Mouse (Mus musculus) heart, postnatal 0 days (tissue): ENCODE results near the gene Cox6a1. TPM values are rescaled to one million over a fixed set of nuclear protein-coding genes. Genes with fewer than 3 reads are reported as not detected.

Source experiments
- ATAC-seq: fragments of 200-750 bp; cut with Nextera tagmentation; 2 replicates; pipeline ENCODE4 v1.8.0; 2017; ENCODE audit warnings: low read depth, moderate number of reproducible peaks, moderate library complexity; ENCODE audit not compliant: insufficient read depth
- DNase-seq: peaks from one replicate; pipeline ENCODE4 v3.0.0-alpha.2; 2016; ENCODE audit warnings: low spot score
- H3K27ac ChIP-seq: fragments of 300-500 bp; sonication (generic); 2 replicates; pipeline ENCODE4 v1.5.1; 2014; ENCODE audit warnings: low read depth, mild to moderate bottlenecking
- H3K27me3 ChIP-seq: fragments of 300-500 bp; sonication (generic); 2 replicates; pipeline ENCODE4 v1.6.1; 2014; ENCODE audit warnings: low read length, mixed read lengths; ENCODE audit not compliant: control insufficient read depth, insufficient read depth
- H3K36me3 ChIP-seq: fragments of 300-500 bp; sonication (generic); replicated peaks from 2 replicates; pipeline ENCODE4 v1.6.1; 2014; ENCODE audit warnings: low read length, mixed read lengths; ENCODE audit not compliant: control insufficient read depth, insufficient read depth
- H3K4me1 ChIP-seq: fragments of 300-500 bp; sonication (generic); 2 replicates; pipeline ENCODE4 v1.6.1; 2014; ENCODE audit warnings: antibody characterized with exemption; ENCODE audit not compliant: control insufficient read depth, insufficient read depth
- H3K4me2 ChIP-seq: fragments of 300-500 bp; sonication (generic); 2 replicates; pipeline ENCODE4 v1.6.1; 2014; ENCODE audit warnings: low read depth, mild to moderate bottlenecking, low read length, moderate library complexity
- H3K4me3 ChIP-seq: fragments of 300-500 bp; sonication (generic); 2 replicates; pipeline ENCODE4 v1.5.1; 2014; ENCODE audit warnings: low read depth, low read length
- H3K9ac ChIP-seq: fragments of 300-500 bp; sonication (generic); replicated peaks from 2 replicates; pipeline ENCODE4 v1.6.1; 2014; ENCODE audit warnings: low read depth, low read length, mixed read lengths
- H3K9me3 ChIP-seq: fragments of 300-500 bp; sonication (generic); replicated peaks from 2 replicates; pipeline ENCODE4 v1.6.1; 2016; ENCODE audit warnings: low read length; ENCODE audit not compliant: control insufficient read depth
- CTCF ChIP-seq: IDR thresholded peaks from 2 replicates; pipeline ENCODE4 v1.5.1; 2016; ENCODE audit warnings: antibody characterized with exemption, control low read depth, low read depth
- EP300 ChIP-seq: IDR thresholded peaks from 2 replicates; pipeline ENCODE4 v1.6.1; 2016; ENCODE audit warnings: antibody characterized with exemption, low read depth
- whole genome bisulfite sequencing: fragments of 180-500 bp; shearing (Covaris S2); extraction: QIAGEN DNeasy Blood & Tissue Kit; methylation state at CpG from one replicate; pipeline ENCODE4 v1.1.7; 2014; 5-methylcytosine and 5-hydroxymethylcytosine counted together
- polyA plus RNA-seq: library from polyadenylated mRNA; unstranded; fragments of >200 nt; fragmentation: Nextera tagmentation; extraction: Ambion mirVana; gene quantifications from 2 replicates; pipeline ENCODE4 v1.2.1, GENCODE M21; 2015
- total RNA-seq: library from RNA; depleted of rRNA; stranded (reverse); fragments of >200 nt; gene quantifications from 2 replicates; pipeline ENCODE4 v1.2.3, GENCODE M21; 2014; ENCODE audit warnings: low replicate concordance

Gene Cox6a1
- total and polyA plus RNA-seq, 2 experiments from 2014 or later, result 1,690 to 2,126 TPM

DNA sequence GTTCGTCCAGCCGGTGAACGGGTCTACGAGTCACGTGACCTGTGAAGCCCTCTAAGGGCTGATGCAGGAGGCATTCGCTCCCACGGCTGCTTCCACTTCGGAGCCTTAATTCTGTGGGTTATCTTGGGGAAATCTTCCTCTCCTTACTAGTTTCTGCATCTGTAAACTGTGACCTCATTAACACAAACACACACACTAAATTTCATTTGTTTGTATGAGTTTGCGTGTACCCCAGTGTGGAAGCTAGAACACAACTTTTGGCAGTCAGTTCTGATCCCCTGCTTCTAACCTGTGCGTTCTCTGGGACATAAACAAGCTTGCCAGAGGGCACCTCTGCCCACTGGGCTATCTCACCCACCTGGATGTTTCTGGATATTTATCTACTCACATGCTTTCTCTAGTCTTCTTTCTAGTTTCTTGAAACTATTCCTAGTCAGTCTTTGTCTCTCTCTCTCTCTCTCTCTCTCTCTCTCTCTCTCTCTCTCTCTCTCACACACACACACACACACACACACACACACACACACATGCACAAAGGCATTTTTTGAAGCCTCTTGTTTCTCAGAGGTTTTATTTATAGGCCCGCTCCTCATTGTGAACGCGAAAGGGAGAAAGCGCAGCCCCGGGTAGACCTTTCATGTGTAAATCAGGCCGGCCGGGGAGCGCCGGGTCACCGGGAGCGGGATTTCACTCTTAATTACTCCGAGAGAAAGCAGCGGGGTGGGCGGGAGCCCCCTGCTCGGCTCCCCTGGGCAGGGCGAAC lies 24.8 kb upstream of the Cox6a1 start:
- Histone ChIP-seq H3K9ac (0 out of 2 replicates have a peak overlapping the region, but pooled peaks have one; percentile 24), H3K36me3 (no peaks in the 10 kb centered on the region), H3K9me3 (no peaks in the 10 kb centered on the region), H3K4me1 (no peaks in the 10 kb centered on the region), H3K4me3 (peak overlapping the region; percentile 27), H3K4me2 (peak overlapping the region; percentile 56), H3K27me3 (peaks cover 7% of the 10 kb centered on the region; the same call in 1 of the 2 replicates), H3K27ac (no peak overlapping the region)
- DNase-seq (no peak), ATAC-seq (no peak)
- no peak for TF ChIP-seq EP300
- TF ChIP-seq CTCF, result no peak
- WGBS, result 27% methylated on average over 26 of the region's 26 CpGs

- no peak for ATAC-seq
- Histone ChIP-seq H3K9ac (no peak overlapping the region), H3K4me2 (no peak overlapping the region), H3K36me3 (no peaks in the 10 kb centered on the region), H3K4me3 (no peak overlapping the region), H3K27me3 (peaks cover 7% of the 10 kb centered on the region; the same call in 1 of the 2 replicates), H3K9me3 (no peaks in the 10 kb centered on the region), H3K27ac (no peak overlapping the region), H3K4me1 (no peaks in the 10 kb centered on the region)
- 40% methylated on average over 9 of the region's 9 CpGs for WGBS
- no peak for TF ChIP-seq EP300
- TF ChIP-seq CTCF, result no peak
- no peak for DNase-seq
Observed at GRCm38 (mm10) chr5:115371736-115372135, 23.0 kb upstream of the Cox6a1 start.

- WGBS, result 73% methylated on average over 4 of the region's 4 CpGs
- no peaks in the 10 kb centered on the region for H3K9me3 ChIP-seq
- H3K27ac ChIP-seq, result no peak overlapping the region
- no peaks in the 10 kb centered on the region for H3K27me3 ChIP-seq
- no peak for DNase-seq
- ATAC-seq, result no peak
- TF ChIP-seq CTCF, result no peak
- no peak for TF ChIP-seq EP300
- H3K4me3 ChIP-seq, result no peak overlapping the region
- H3K9ac ChIP-seq, result no peak overlapping the region
- H3K36me3 ChIP-seq, result no peaks in the 10 kb centered on the region
- no peaks in the 10 kb centered on the region for H3K4me1 ChIP-seq
- no peak overlapping the region for H3K4me2 ChIP-seq
Observed at GRCm38 (mm10) chr5:115364782-115365181, 16.0 kb upstream of the Cox6a1 start.

DNA sequence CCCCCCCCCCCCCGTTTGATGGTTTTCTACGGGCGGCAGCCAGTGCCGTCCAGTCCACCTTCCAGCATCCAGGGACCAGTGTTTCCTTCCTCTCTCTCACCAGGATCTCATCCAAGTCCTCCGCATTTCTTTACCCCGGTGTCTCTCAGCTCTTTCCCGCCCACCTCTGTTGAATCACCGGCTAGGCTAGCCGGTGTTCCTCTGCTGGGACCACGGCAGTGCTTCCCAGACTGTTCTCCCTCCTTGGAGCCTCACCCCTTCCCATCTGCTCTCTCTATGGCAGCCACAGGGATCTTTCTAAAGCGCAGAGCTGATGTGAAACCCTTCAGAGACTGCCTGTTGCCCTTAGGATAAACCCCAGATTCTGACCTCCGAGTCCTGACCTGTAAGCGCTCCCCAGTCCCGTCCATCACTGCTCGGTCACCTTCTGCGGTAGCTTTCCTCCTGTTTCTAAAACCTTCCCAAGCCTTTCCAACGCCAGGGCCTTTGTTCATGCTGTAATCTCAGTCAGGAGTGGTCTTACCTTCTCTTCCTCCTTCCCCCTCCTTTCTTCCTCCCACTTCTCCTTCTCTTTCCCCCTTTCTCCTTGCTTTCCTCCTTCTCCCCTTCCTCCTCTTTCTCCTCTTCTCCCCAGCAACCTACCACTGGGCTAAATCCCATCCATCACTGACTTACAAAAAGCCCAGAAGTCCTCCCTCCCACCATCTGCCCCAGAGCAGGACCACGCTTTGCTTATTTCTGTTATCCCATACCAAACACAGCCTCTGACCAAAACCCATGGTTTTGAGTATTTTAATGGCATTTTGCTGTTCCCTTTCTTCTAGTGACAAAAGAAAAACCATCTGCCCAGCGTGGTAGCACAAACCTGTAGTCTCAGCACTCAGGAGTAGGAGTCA lies 14.3 kb upstream of the Cox6a1 start:
- Histone ChIP-seq H3K4me1 (no peaks in the 10 kb centered on the region), H3K36me3 (no peaks in the 10 kb centered on the region), H3K9me3 (no peaks in the 10 kb centered on the region), H3K27me3 (no peaks in the 10 kb centered on the region), H3K9ac (no peak overlapping the region), H3K27ac (no peak overlapping the region), H3K4me3 (no peak overlapping the region), H3K4me2 (no peak overlapping the region)
- DNase-seq, result no peak
- WGBS, result 20% methylated on average over 18 of the region's 19 CpGs
- no peak for ATAC-seq
- no peak for TF ChIP-seq CTCF
- no peak for TF ChIP-seq EP300

- no peak overlapping the region for H3K4me2 ChIP-seq
- 29% methylated on average over 7 of the region's 7 CpGs for WGBS
- H3K4me3 ChIP-seq, result no peak overlapping the region
- H3K27ac ChIP-seq, result no peak overlapping the region
- no peaks in the 10 kb centered on the region for H3K9me3 ChIP-seq
- H3K36me3 ChIP-seq, result no peaks in the 10 kb centered on the region
- DNase-seq (no peak), ATAC-seq (no peak)
- no peak overlapping the region for H3K9ac ChIP-seq
- no peaks in the 10 kb centered on the region for H3K27me3 ChIP-seq
- no peaks in the 10 kb centered on the region for H3K4me1 ChIP-seq
- TF ChIP-seq EP300 (no peak), CTCF (no peak)
Observed at GRCm38 (mm10) chr5:115362216-115362615, 13.4 kb upstream of the Cox6a1 start.
